Mouse (Mus musculus): Measurements from ENCODE around the gene Krtcap3. TPM values are rescaled to one million over a fixed set of nuclear protein-coding genes. Genes with fewer than 3 reads are reported as not detected.
"Not testable (repeated sequence)": the region's sequence is repeated elsewhere in the genome, so short reads cannot be mapped to it uniquely, and the experiment has no call there.

Krtcap3 gene
- polyA plus RNA-seq (2015; fragmentation: Nextera tagmentation; extraction: Ambion mirVana), result 3.1 and 3.2 TPM in 2 replicates

GRCm38 (mm10) chr5:31251541-31252101, at the start of gene Krtcap3:
Gene Krtcap3, plus strand, starts transcription at chr5:31251691.
- peak; percentile 62 for ATAC-seq
- Histone ChIP-seq H3K4me1 (ENCODE audit: control insufficient read depth, insufficient read depth, low read depth, low read length) (no peaks in the 10 kb centered on the region; the same call in 1 of the 2 replicates), H3K36me3 (ENCODE audit: control insufficient read depth, insufficient read depth, low read length) (peaks cover 41% of the 10 kb centered on the region), H3K4me2 (ENCODE audit: low read length) (peak within 1 kb of the TSS; percentile 20; the same call in 1 of the 2 replicates), H3K27ac (ENCODE audit: low read depth, low read length) (no peak within 1 kb of the TSS), H3K4me3 (ENCODE audit: low read length) (no peak within 1 kb of the TSS), H3K27me3 (replicated peaks; ENCODE audit: control insufficient read depth, insufficient read depth, low read length) (no peaks in the 10 kb centered on the region), H3K9ac (ENCODE audit: low read depth, low read length) (peak within 1 kb of the TSS; percentile 39; the same call in 1 of the 2 replicates), H3K9me3 (ENCODE audit: control insufficient read depth, low read length) (no peaks in the 10 kb centered on the region)
- WGBS, result 17% methylated on average over 44 of the region's 47 CpGs

- Histone ChIP-seq H3K4me1 (ENCODE audit: control insufficient read depth, insufficient read depth, low read depth, low read length) (peaks cover 18% of the 10 kb centered on the region), H3K4me2 (ENCODE audit: low read length) (peak within 1 kb of the TSS; percentile 93), H3K4me3 (ENCODE audit: low read length) (peak within 1 kb of the TSS; percentile 85), H3K27ac (ENCODE audit: low read depth, low read length) (peak within 1 kb of the TSS; percentile 89), H3K27me3 (replicated peaks; ENCODE audit: control insufficient read depth, insufficient read depth, low read length) (no peaks in the 10 kb centered on the region), H3K36me3 (ENCODE audit: control insufficient read depth, insufficient read depth, low read length) (peaks cover 63% of the 10 kb centered on the region), H3K9me3 (ENCODE audit: control insufficient read depth, low read length) (peaks cover 5% of the 10 kb centered on the region; the same call in 1 of the 2 replicates), H3K9ac (ENCODE audit: low read depth, low read length) (peak within 1 kb of the TSS; percentile 90)
- ATAC-seq, result peak; percentile 98
- under 1% methylated on average over 47 of the region's 53 CpGs for WGBS
Observed at GRCm38 (mm10) chr5:31201742-31202590, 49.5 kb upstream of the Krtcap3 start, which contains the start of gene Zfp513. Gene Zfp513, minus strand, starts transcription at chr5:31202303.

- ATAC-seq, result no peak
- H3K27me3 ChIP-seq (replicated peaks; ENCODE audit: control insufficient read depth, insufficient read depth, low read length), result no peaks in the 10 kb centered on the region
- no peak overlapping the region for H3K27ac ChIP-seq (ENCODE audit: low read depth, low read length)
- peak overlapping the region; percentile 85; the same call in 1 of the 2 replicates for H3K4me3 ChIP-seq (ENCODE audit: low read length)
- peak overlapping the region; percentile 83 for H3K4me2 ChIP-seq (ENCODE audit: low read length)
- peaks cover 18% of the 10 kb centered on the region for H3K4me1 ChIP-seq (ENCODE audit: control insufficient read depth, insufficient read depth, low read depth, low read length)
- H3K36me3 ChIP-seq (ENCODE audit: control insufficient read depth, insufficient read depth, low read length), result peaks cover 64% of the 10 kb centered on the region
- peaks cover 5% of the 10 kb centered on the region; the same call in 1 of the 2 replicates for H3K9me3 ChIP-seq (ENCODE audit: control insufficient read depth, low read length)
- no peak overlapping the region for H3K9ac ChIP-seq (ENCODE audit: low read depth, low read length)
- WGBS, result 90% methylated on average over 7 of the region's 7 CpGs
Observed at GRCm38 (mm10) chr5:31202933-31203332, 48.6 kb upstream of the Krtcap3 start.

- Histone ChIP-seq H3K4me3 (ENCODE audit: low read length) (no peak overlapping the region), H3K36me3 (ENCODE audit: control insufficient read depth, insufficient read depth, low read length) (peaks cover 54% of the 10 kb centered on the region), H3K4me1 (ENCODE audit: control insufficient read depth, insufficient read depth, low read depth, low read length) (peaks cover 18% of the 10 kb centered on the region), H3K27ac (ENCODE audit: low read depth, low read length) (no peak overlapping the region), H3K9me3 (ENCODE audit: control insufficient read depth, low read length) (peaks cover 5% of the 10 kb centered on the region; the same call in 1 of the 2 replicates), H3K27me3 (replicated peaks; ENCODE audit: control insufficient read depth, insufficient read depth, low read length) (no peaks in the 10 kb centered on the region), H3K4me2 (ENCODE audit: low read length) (no peak overlapping the region), H3K9ac (ENCODE audit: low read depth, low read length) (no peak overlapping the region)
- WGBS, result 89% methylated on average over 2 of the region's 2 CpGs
- ATAC-seq, result no peak
Observed at GRCm38 (mm10) chr5:31203866-31204265, 47.6 kb upstream of the Krtcap3 start.

- Histone ChIP-seq H3K27me3 (replicated peaks; ENCODE audit: control insufficient read depth, insufficient read depth, low read length) (no peaks in the 10 kb centered on the region), H3K9me3 (ENCODE audit: control insufficient read depth, low read length) (peaks cover 5% of the 10 kb centered on the region; the same call in 1 of the 2 replicates), H3K4me3 (ENCODE audit: low read length) (no peak overlapping the region), H3K4me2 (ENCODE audit: low read length) (no peak overlapping the region), H3K4me1 (ENCODE audit: control insufficient read depth, insufficient read depth, low read depth, low read length) (peaks cover 18% of the 10 kb centered on the region), H3K36me3 (ENCODE audit: control insufficient read depth, insufficient read depth, low read length) (peaks cover 49% of the 10 kb centered on the region), H3K27ac (ENCODE audit: low read depth, low read length) (no peak overlapping the region), H3K9ac (ENCODE audit: low read depth, low read length) (no peak overlapping the region)
- ATAC-seq, result no peak
- 95% methylated on average over 6 of the region's 6 CpGs for WGBS
Observed at GRCm38 (mm10) chr5:31204421-31204820, 47.1 kb upstream of the Krtcap3 start.

- not testable (repeated sequence) for H3K9me3 ChIP-seq (ENCODE audit: control insufficient read depth, low read length); H3K4me1 ChIP-seq (ENCODE audit: control insufficient read depth, insufficient read depth, low read depth, low read length); ATAC-seq; H3K4me3 ChIP-seq (ENCODE audit: low read length); H3K27ac ChIP-seq (ENCODE audit: low read depth, low read length); H3K36me3 ChIP-seq (ENCODE audit: control insufficient read depth, insufficient read depth, low read length); H3K4me2 ChIP-seq (ENCODE audit: low read length); H3K27me3 ChIP-seq (replicated peaks; ENCODE audit: control insufficient read depth, insufficient read depth, low read length); H3K9ac ChIP-seq (ENCODE audit: low read depth, low read length)
- 94% methylated on average over 6 of the region's 6 CpGs for WGBS
Observed at GRCm38 (mm10) chr5:31216554-31216953, 34.9 kb upstream of the Krtcap3 start.

GRCm38 (mm10) chr5:31218294-31218693, 33.2 kb upstream of the Krtcap3 start:
- Histone ChIP-seq H3K9me3 (ENCODE audit: control insufficient read depth, low read length) (no peaks in the 10 kb centered on the region), H3K27ac (ENCODE audit: low read depth, low read length) (no peak overlapping the region), H3K27me3 (replicated peaks; ENCODE audit: control insufficient read depth, insufficient read depth, low read length) (no peaks in the 10 kb centered on the region), H3K4me2 (ENCODE audit: low read length) (peak overlapping the region; percentile 17; the same call in 1 of the 2 replicates), H3K4me3 (ENCODE audit: low read length) (no peak overlapping the region), H3K4me1 (ENCODE audit: control insufficient read depth, insufficient read depth, low read depth, low read length) (peaks cover 7% of the 10 kb centered on the region), H3K9ac (ENCODE audit: low read depth, low read length) (no peak overlapping the region), H3K36me3 (ENCODE audit: control insufficient read depth, insufficient read depth, low read length) (no peaks in the 10 kb centered on the region)
- no peak for ATAC-seq
- 59% methylated on average over 6 of the region's 7 CpGs for WGBS

- peak overlapping the region; percentile 31; the same call in 1 of the 2 replicates for H3K9ac ChIP-seq (ENCODE audit: low read depth, low read length)
- H3K27me3 ChIP-seq (replicated peaks; ENCODE audit: control insufficient read depth, insufficient read depth, low read length), result no peaks in the 10 kb centered on the region
- WGBS, result 2% methylated on average over 2 of the region's 2 CpGs
- no peaks in the 10 kb centered on the region for H3K9me3 ChIP-seq (ENCODE audit: control insufficient read depth, low read length)
- H3K27ac ChIP-seq (ENCODE audit: low read depth, low read length), result no peak overlapping the region
- no peak for ATAC-seq
- H3K36me3 ChIP-seq (ENCODE audit: control insufficient read depth, insufficient read depth, low read length), result no peaks in the 10 kb centered on the region
- peak overlapping the region; percentile 82 for H3K4me2 ChIP-seq (ENCODE audit: low read length)
- H3K4me3 ChIP-seq (ENCODE audit: low read length), result peak overlapping the region; percentile 100
- H3K4me1 ChIP-seq (ENCODE audit: control insufficient read depth, insufficient read depth, low read depth, low read length), result peaks cover 7% of the 10 kb centered on the region
Observed at GRCm38 (mm10) chr5:31219070-31219469, 32.4 kb upstream of the Krtcap3 start.

- peak overlapping the region; percentile 93 for H3K9ac ChIP-seq (ENCODE audit: low read depth, low read length)
- no peaks in the 10 kb centered on the region for H3K9me3 ChIP-seq (ENCODE audit: control insufficient read depth, low read length)
- 1% methylated on average over 11 of the region's 11 CpGs for WGBS
- H3K4me3 ChIP-seq (ENCODE audit: low read length), result peak overlapping the region; percentile 100
- H3K4me1 ChIP-seq (ENCODE audit: control insufficient read depth, insufficient read depth, low read depth, low read length), result peaks cover 7% of the 10 kb centered on the region
- ATAC-seq, result no peak
- H3K4me2 ChIP-seq (ENCODE audit: low read length), result peak overlapping the region; percentile 82
- no peaks in the 10 kb centered on the region for H3K27me3 ChIP-seq (replicated peaks; ENCODE audit: control insufficient read depth, insufficient read depth, low read length)
- peak overlapping the region; percentile 92 for H3K27ac ChIP-seq (ENCODE audit: low read depth, low read length)
- H3K36me3 ChIP-seq (ENCODE audit: control insufficient read depth, insufficient read depth, low read length), result no peaks in the 10 kb centered on the region
Observed at GRCm38 (mm10) chr5:31219474-31219873, 32.0 kb upstream of the Krtcap3 start.
